Mouse (Mus musculus) kidney, embryonic 14.5 days (tissue): ENCODE results near the gene Cep104. TPM values are rescaled to one million over a fixed set of nuclear protein-coding genes. Genes with fewer than 3 reads are reported as not detected.

Experiments used
- ATAC-seq: fragments of 200-750 bp; cut with Nextera tagmentation; 2 replicates; pipeline ENCODE4 v1.8.0; 2017; ENCODE audit warnings: moderate number of reproducible peaks, mild to moderate bottlenecking, moderate TSS enrichment, moderate library complexity; ENCODE audit not compliant: low FRiP score, low TSS enrichment
- H3K27ac ChIP-seq: fragments of 300-500 bp; sonication (generic); 2 replicates; pipeline ENCODE4 v1.5.1; 2014; ENCODE audit warnings: low read depth, mild to moderate bottlenecking, low read length, moderate library complexity, mixed read lengths
- H3K27me3 ChIP-seq: fragments of 300-500 bp; sonication (generic); 2 replicates; pipeline ENCODE4 v1.6.1; 2014; ENCODE audit warnings: mild to moderate bottlenecking, low read length; ENCODE audit not compliant: control insufficient read depth, insufficient read depth
- H3K36me3 ChIP-seq: fragments of 300-500 bp; sonication (generic); 2 replicates; pipeline ENCODE4 v1.6.1; 2014; ENCODE audit warnings: low read length, mixed read lengths; ENCODE audit not compliant: control insufficient read depth, insufficient read depth
- H3K4me1 ChIP-seq: fragments of 300-500 bp; sonication (generic); 2 replicates; pipeline ENCODE4 v1.6.1; 2014; ENCODE audit warnings: low read length, mixed read lengths; ENCODE audit not compliant: control insufficient read depth, insufficient read depth
- H3K4me2 ChIP-seq: fragments of 300-500 bp; sonication (generic); replicated peaks from 2 replicates; pipeline ENCODE4 v1.6.1; 2014; ENCODE audit warnings: low read depth, mild to moderate bottlenecking, low read length
- H3K4me3 ChIP-seq: fragments of 300-500 bp; sonication (generic); 2 replicates; pipeline ENCODE4 v1.5.1; 2014; ENCODE audit warnings: mild to moderate bottlenecking, low read length
- H3K9ac ChIP-seq: fragments of 300-500 bp; sonication (generic); 2 replicates; pipeline ENCODE4 v1.6.1; 2014; ENCODE audit warnings: low read depth, mild to moderate bottlenecking, low read length, moderate library complexity
- H3K9me3 ChIP-seq: fragments of 300-500 bp; sonication (generic); 2 replicates; pipeline ENCODE4 v1.6.1; 2016; ENCODE audit warnings: low read length; ENCODE audit not compliant: control insufficient read depth
- WGBS: fragments of 180-500 bp; shearing (Covaris S2); extraction: QIAGEN DNeasy Blood & Tissue Kit; methylation state at CpG from one replicate; pipeline ENCODE4 v1.1.7; 2014; 5-methylcytosine and 5-hydroxymethylcytosine counted together
- polyA plus RNA-seq: library from polyadenylated mRNA; unstranded; fragments of >200 nt; fragmentation: Nextera tagmentation; extraction: Ambion mirVana; gene quantifications from 2 replicates; pipeline ENCODE4 v1.2.1, GENCODE M21; 2014

The Cep104 gene
- polyA plus RNA-seq, 1 experiment from 2014 or later, result 17.4 TPM

GRCm38 (mm10) chr4:153951692-153952091, 23.3 kb upstream of the Cep104 start:
- WGBS, result 47% methylated on average over 5 of the region's 5 CpGs
- no peak for ATAC-seq
- no peaks in the 10 kb centered on the region for H3K36me3 ChIP-seq
- H3K4me2 ChIP-seq, result no peak overlapping the region
- H3K4me1 ChIP-seq, result no peaks in the 10 kb centered on the region
- H3K9me3 ChIP-seq, result no peaks in the 10 kb centered on the region
- H3K27me3 ChIP-seq, result no peaks in the 10 kb centered on the region
- H3K9ac ChIP-seq, result no peak overlapping the region
- H3K27ac ChIP-seq, result no peak overlapping the region
- no peak overlapping the region for H3K4me3 ChIP-seq

GRCm38 (mm10) chr4:153955651-153956050, 19.3 kb upstream of the Cep104 start:
- WGBS, result 88% methylated on average over 8 of the region's 8 CpGs
- Histone ChIP-seq H3K27me3 (no peaks in the 10 kb centered on the region), H3K4me1 (peaks cover 10% of the 10 kb centered on the region), H3K4me2 (no peak overlapping the region), H3K36me3 (peaks cover 11% of the 10 kb centered on the region; the same call in 1 of the 2 replicates), H3K9ac (no peak overlapping the region), H3K27ac (no peak overlapping the region), H3K9me3 (no peaks in the 10 kb centered on the region), H3K4me3 (no peak overlapping the region)
- ATAC-seq, result no peak

- H3K4me3 ChIP-seq, result peak within 1 kb of the TSS; percentile 76
- ATAC-seq, result peak; percentile 96
- peak within 1 kb of the TSS; percentile 50 for H3K4me2 ChIP-seq
- peaks cover 22% of the 10 kb centered on the region for H3K36me3 ChIP-seq
- WGBS, result 1% methylated on average over 48 of the region's 67 CpGs
- no peaks in the 10 kb centered on the region for H3K9me3 ChIP-seq
- H3K9ac ChIP-seq, result peak within 1 kb of the TSS; percentile 86
- peak within 1 kb of the TSS; percentile 90 for H3K27ac ChIP-seq
- H3K27me3 ChIP-seq, result no peaks in the 10 kb centered on the region
- peaks cover 10% of the 10 kb centered on the region for H3K4me1 ChIP-seq
Observed at GRCm38 (mm10) chr4:153956569-153957405, 18.2 kb upstream of the Cep104 start, which contains the start of gene A430005L14Rik. Gene A430005L14Rik (plus strand): TSS chr4:153957237.

- Histone ChIP-seq H3K4me2 (peak overlapping the region; percentile 50), H3K9me3 (no peaks in the 10 kb centered on the region), H3K27ac (peak overlapping the region; percentile 90), H3K9ac (peak overlapping the region; percentile 86), H3K4me3 (peak overlapping the region; percentile 76), H3K36me3 (peaks cover 31% of the 10 kb centered on the region), H3K27me3 (no peaks in the 10 kb centered on the region), H3K4me1 (peaks cover 10% of the 10 kb centered on the region)
- ATAC-seq, result peak; percentile 82
- WGBS, result 0% methylated on average over 35 of the region's 37 CpGs
Observed at GRCm38 (mm10) chr4:153957444-153958250, 17.3 kb upstream of the Cep104 start.

GRCm38 (mm10) chr4:153962631-153963030, 12.4 kb upstream of the Cep104 start:
- no peak overlapping the region for H3K27ac ChIP-seq
- peaks cover 10% of the 10 kb centered on the region for H3K4me1 ChIP-seq
- no peak overlapping the region for H3K4me3 ChIP-seq
- H3K9ac ChIP-seq, result no peak overlapping the region
- no peaks in the 10 kb centered on the region for H3K9me3 ChIP-seq
- 87% methylated on average over 7 of the region's 7 CpGs for WGBS
- H3K4me2 ChIP-seq, result no peak overlapping the region
- no peaks in the 10 kb centered on the region for H3K27me3 ChIP-seq
- H3K36me3 ChIP-seq, result peaks cover 60% of the 10 kb centered on the region
- no peak for ATAC-seq

GRCm38 (mm10) chr4:153966651-153967050, 8.3 kb upstream of the Cep104 start:
- no peak for ATAC-seq
- H3K36me3 ChIP-seq, result peaks cover 48% of the 10 kb centered on the region
- no peaks in the 10 kb centered on the region for H3K4me1 ChIP-seq
- H3K4me2 ChIP-seq, result no peak overlapping the region
- H3K27ac ChIP-seq, result no peak overlapping the region
- no peaks in the 10 kb centered on the region for H3K9me3 ChIP-seq
- H3K4me3 ChIP-seq, result no peak overlapping the region
- 90% methylated on average over 5 of the region's 5 CpGs for WGBS
- H3K27me3 ChIP-seq, result no peaks in the 10 kb centered on the region
- no peak overlapping the region for H3K9ac ChIP-seq

- no peak for ATAC-seq
- WGBS, result 78% methylated on average over 2 of the region's 2 CpGs
- Histone ChIP-seq H3K9ac (no peak overlapping the region), H3K4me2 (no peak overlapping the region), H3K36me3 (peaks cover 39% of the 10 kb centered on the region), H3K4me1 (no peaks in the 10 kb centered on the region), H3K27me3 (no peaks in the 10 kb centered on the region), H3K9me3 (no peaks in the 10 kb centered on the region), H3K27ac (no peak overlapping the region), H3K4me3 (no peak overlapping the region)
Observed at GRCm38 (mm10) chr4:153967556-153967955, 7.4 kb upstream of the Cep104 start.

GRCm38 (mm10) chr4:153968063-153968462, 6.9 kb upstream of the Cep104 start:
- Histone ChIP-seq H3K9me3 (no peaks in the 10 kb centered on the region), H3K4me2 (no peak overlapping the region), H3K9ac (no peak overlapping the region), H3K36me3 (peaks cover 34% of the 10 kb centered on the region), H3K27me3 (no peaks in the 10 kb centered on the region), H3K27ac (no peak overlapping the region), H3K4me3 (no peak overlapping the region), H3K4me1 (no peaks in the 10 kb centered on the region)
- no peak for ATAC-seq
- 80% methylated on average over 2 of the region's 2 CpGs for WGBS

GRCm38 (mm10) chr4:153975292-153975662, 283 bp downstream of the Cep104 start:
- Histone ChIP-seq H3K4me1 (peaks cover 9% of the 10 kb centered on the region; the same call in 1 of the 2 replicates), H3K36me3 (peaks cover 24% of the 10 kb centered on the region), H3K4me3 (peak overlapping the region; percentile 79), H3K27me3 (no peaks in the 10 kb centered on the region), H3K9ac (peak overlapping the region; percentile 79), H3K27ac (no peak overlapping the region; the same call in 1 of the 2 replicates), H3K9me3 (no peaks in the 10 kb centered on the region), H3K4me2 (peak overlapping the region; percentile 78)
- WGBS, result under 1% methylated on average over 33 of the region's 33 CpGs
- ATAC-seq, result no peak; the same call in 1 of the 2 replicates
